Mouse (Mus musculus) cerebellum, adult 2 months (tissue): ENCODE data around the gene Cryzl2.

Experiments
- CTCF ChIP-seq: fragments of 200-500 bp; IDR thresholded peaks from 2 replicates; pipeline ENCODE4 v1.5.1; 2011; ENCODE audit warnings: low read depth, mild to moderate bottlenecking, control low read depth, low read length, moderate library complexity, borderline replicate concordance; ENCODE audit not compliant: insufficient read depth
- POLR2A ChIP-seq: fragments of 200-500 bp; IDR thresholded peaks from 2 replicates; pipeline ENCODE4 v1.6.1; 2011; ENCODE audit warnings: low read length, control low read depth, borderline replicate concordance; ENCODE audit not compliant: insufficient read depth

DNA sequence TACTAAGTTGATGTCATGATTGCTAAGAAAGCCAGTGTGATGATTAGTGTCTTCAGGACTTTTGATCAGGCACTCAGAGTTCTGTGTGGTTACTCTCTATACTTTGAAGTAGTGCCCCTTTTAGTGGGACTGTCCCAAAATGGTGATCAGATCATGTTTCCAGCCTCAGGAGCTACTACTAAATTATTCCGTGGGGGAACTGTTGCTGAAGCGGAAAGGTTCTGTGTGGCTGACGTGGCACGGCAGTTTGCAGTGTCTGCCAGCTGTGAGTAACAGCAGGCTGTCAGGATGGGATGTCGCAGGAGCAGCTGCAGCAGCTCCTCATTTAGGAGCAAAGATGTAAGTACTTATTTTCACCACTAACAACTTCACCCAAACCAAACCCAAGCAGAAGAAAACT lies 48.1 kb downstream of the Cryzl2 start, which contains the start of gene Sec16b:
- no peak for TF ChIP-seq CTCF
- TF ChIP-seq POLR2A, result no peak
